Mouse (Mus musculus) gastrocnemius, adult 8-10 months (tissue): ENCODE data around the gene Yjefn3. TPM values are rescaled to one million over a fixed set of nuclear protein-coding genes. Genes with fewer than 3 reads are reported as not detected.

Experiments
- DNase-seq, 2 experiments: peaks; one replicate each; pipeline ENCODE4 v3.0.0; 2022; ENCODE audit warnings: low spot score in 2 of 2
- total RNA-seq, 4 experiments: library from RNA; stranded (reverse); gene quantifications; 2 replicates each; pipeline ENCODE4 v1.2.4; 2022

Gene Yjefn3
- total RNA-seq, 4 experiments from 2014 or later: 8.2 to 10.8 (median 10.5) TPM

GRCm38 (mm10) chr8:69911917-69912316 lies 9.4 kb upstream of the Yjefn3 start:
- DNase-seq: no peak

GRCm38 (mm10) chr8:69907106-69907505 lies 4.6 kb upstream of the Yjefn3 start:
- no peak for DNase-seq

- DNase-seq: no peak
Measured at GRCm38 (mm10) chr8:69906260-69906659, 3.7 kb upstream of the Yjefn3 start.

GRCm38 (mm10) chr8:69904096-69904495 lies 1.6 kb upstream of the Yjefn3 start:
- DNase-seq: no peak

- DNase-seq: peak; percentile 96 to 99
Measured at GRCm38 (mm10) chr8:69903063-69903542, 591 bp upstream of the Yjefn3 start.

GRCm38 (mm10) chr8:69901484-69902162 lies 889 bp downstream of the Yjefn3 start:
- peak; percentile 94 to 95 for DNase-seq

GRCm38 (mm10) chr8:69900895-69901451 lies 1.5 kb downstream of the Yjefn3 start:
- DNase-seq: no peak

- DNase-seq: no peak
Measured at GRCm38 (mm10) chr8:69899876-69900275, 2.6 kb downstream of the Yjefn3 start.

GRCm38 (mm10) chr8:69897857-69898256 lies 4.7 kb downstream of the Yjefn3 start:
- no peak for DNase-seq

GRCm38 (mm10) chr8:69895772-69896451 lies 6.6 kb downstream of the Yjefn3 start:
- DNase-seq: no peak

GRCm38 (mm10) chr8:69894836-69895332 lies 7.6 kb downstream of the Yjefn3 start:
- DNase-seq: no peak

- peak in 1 of 2 experiments; percentile 45 for DNase-seq
Measured at GRCm38 (mm10) chr8:69893863-69894262, 8.6 kb downstream of the Yjefn3 start.

GRCm38 (mm10) chr8:69890813-69891241 lies 11.7 kb downstream of the Yjefn3 start:
- DNase-seq: no peak

GRCm38 (mm10) chr8:69888902-69889301 lies 13.6 kb downstream of the Yjefn3 start:
- DNase-seq: no peak

- no peak for DNase-seq
Measured at GRCm38 (mm10) chr8:69888244-69888866, 14.2 kb downstream of the Yjefn3 start.

GRCm38 (mm10) chr8:69887289-69888243 lies 14.9 kb downstream of the Yjefn3 start, which contains the start of gene Cilp2:
Gene Cilp2 (minus strand): TSS chr8:69887687.
- DNase-seq: peak in 1 of 2 experiments; percentile 58

GRCm38 (mm10) chr8:69884141-69884540 lies 18.4 kb downstream of the Yjefn3 start:
- no peak for DNase-seq

GRCm38 (mm10) chr8:69882833-69883600 lies 19.5 kb downstream of the Yjefn3 start:
- no peak for DNase-seq

GRCm38 (mm10) chr8:69882021-69882756 lies 20.3 kb downstream of the Yjefn3 start:
- no peak for DNase-seq
